Mouse (Mus musculus) hindbrain, embryonic 15.5 days (tissue): ENCODE measurements around the gene Errfi1. TPM values are rescaled to one million over a fixed set of nuclear protein-coding genes. Genes with fewer than 3 reads are reported as not detected.

Experiments used
- ATAC-seq: fragments of 200-750 bp; cut with Nextera tagmentation; 2 replicates; pipeline ENCODE4 v1.8.0; 2017; ENCODE audit warnings: low read depth, moderate number of reproducible peaks, moderate TSS enrichment; ENCODE audit not compliant: low FRiP score
- H3K27ac ChIP-seq: fragments of 300-500 bp; sonication (generic); replicated peaks from 2 replicates; pipeline ENCODE4 v1.5.1; 2015; ENCODE audit warnings: mild to moderate bottlenecking, inconsistent platforms
- H3K27me3 ChIP-seq: fragments of 300-500 bp; sonication (generic); 2 replicates; pipeline ENCODE4 v1.6.1; 2015; ENCODE audit warnings: control low read depth, inconsistent platforms
- H3K36me3 ChIP-seq: fragments of 300-500 bp; sonication (generic); 2 replicates; pipeline ENCODE4 v1.6.1; 2015; ENCODE audit warnings: control low read depth, inconsistent platforms
- H3K4me1 ChIP-seq: fragments of 300-500 bp; sonication (generic); replicated peaks from 2 replicates; pipeline ENCODE4 v1.6.1; 2015; ENCODE audit warnings: control low read depth, inconsistent platforms
- H3K4me2 ChIP-seq: fragments of 300-500 bp; sonication (generic); 2 replicates; pipeline ENCODE4 v1.6.1; 2015; ENCODE audit warnings: moderate library complexity, mild to moderate bottlenecking, inconsistent platforms
- H3K4me3 ChIP-seq: fragments of 300-500 bp; sonication (generic); 2 replicates; pipeline ENCODE4 v1.5.1; 2015; ENCODE audit warnings: mild to moderate bottlenecking, inconsistent platforms
- H3K9ac ChIP-seq: fragments of 300-500 bp; sonication (generic); 2 replicates; pipeline ENCODE4 v1.6.1; 2015; ENCODE audit warnings: inconsistent platforms
- H3K9me3 ChIP-seq: fragments of 300-500 bp; sonication (generic); 2 replicates; pipeline ENCODE4 v1.6.1; 2016; ENCODE audit warnings: control low read depth, inconsistent platforms
- WGBS: fragments of 180-500 bp; shearing (Covaris S2); methylation state at CpG from one replicate; pipeline ENCODE4 v1.1.7; 2015; 5-methylcytosine and 5-hydroxymethylcytosine counted together
- polyA plus RNA-seq: library from polyadenylated mRNA; unstranded; fragments of >200 nt; fragmentation: Nextera tagmentation; extraction: Ambion mirVana; gene quantifications from 2 replicates; pipeline ENCODE4 v1.2.1, GENCODE M21; 2015

Errfi1 gene
- polyA plus RNA-seq, 1 experiment from 2014 or later: 31.7 TPM

DNA sequence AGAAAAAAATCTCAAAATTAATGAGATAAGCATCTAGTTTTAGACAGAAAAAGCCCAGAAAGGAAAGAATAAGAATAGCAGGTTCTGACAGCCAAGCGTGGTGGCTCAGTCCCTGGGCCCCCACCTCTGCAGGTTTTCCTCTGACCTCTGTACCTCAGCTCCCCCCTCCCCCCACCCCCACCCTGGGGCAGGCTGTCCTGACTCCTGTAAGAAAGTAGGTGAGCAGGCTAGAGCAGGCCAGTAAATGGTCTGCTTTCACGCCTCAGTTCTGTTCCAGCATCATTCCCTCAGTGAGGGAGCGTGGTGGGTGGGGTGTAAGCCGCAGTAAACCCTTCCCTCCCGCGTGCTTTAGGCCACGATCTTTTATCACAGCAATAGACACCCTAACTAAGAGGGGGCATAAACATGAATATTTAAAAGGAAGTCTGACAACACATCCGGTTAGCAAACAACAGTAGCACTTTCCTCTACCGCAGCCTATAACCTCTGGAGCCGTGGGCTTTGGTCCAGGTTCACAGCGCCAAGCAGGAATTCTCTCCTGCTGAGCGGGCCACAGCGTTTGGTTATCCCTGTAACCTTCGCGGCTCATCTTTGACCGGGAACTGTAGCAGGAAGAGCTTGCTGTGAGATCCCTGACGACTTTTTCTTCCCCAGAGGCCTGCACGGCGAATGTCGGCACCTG is 35.7 kb downstream of the Errfi1 start:
- no peak overlapping the region for H3K27ac ChIP-seq
- WGBS: 39% methylated on average over 20 of the region's 20 CpGs

DNA sequence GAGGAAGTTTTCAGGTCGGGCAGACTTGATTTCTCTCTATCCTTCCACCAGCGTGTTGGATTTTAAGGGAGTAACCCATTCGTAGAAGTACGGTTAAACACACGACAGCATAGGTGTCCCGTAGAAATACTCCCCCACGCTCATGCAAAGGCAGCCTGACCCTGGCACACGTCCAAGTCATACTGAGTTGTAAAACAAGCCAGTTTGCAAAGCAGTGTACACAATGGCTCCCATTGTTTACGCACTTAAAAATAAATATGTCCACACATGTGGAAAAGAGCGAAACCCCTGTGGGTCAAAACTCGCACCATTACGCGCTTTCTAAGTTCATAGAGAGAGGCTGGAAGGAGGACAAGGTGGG is 36.2 kb downstream of the Errfi1 start:
- Histone ChIP-seq H3K4me3 (no peak overlapping the region), H3K27me3 (no peaks in the 10 kb centered on the region), H3K9ac (no peak overlapping the region), H3K4me2 (peak overlapping the region; percentile 29), H3K4me1 (no peaks in the 10 kb centered on the region), H3K27ac (no peak overlapping the region), H3K36me3 (no peaks in the 10 kb centered on the region), H3K9me3 (no peaks in the 10 kb centered on the region)
- no peak for ATAC-seq
- 47% methylated on average over 13 of the region's 13 CpGs for WGBS

More for the DNA sequence above, 35.7 kb downstream of the Errfi1 start:
- Histone ChIP-seq H3K4me2 (peak overlapping the region; percentile 29), H3K27me3 (no peaks in the 10 kb centered on the region), H3K4me1 (no peaks in the 10 kb centered on the region), H3K9ac (no peak overlapping the region), H3K36me3 (no peaks in the 10 kb centered on the region), H3K9me3 (no peaks in the 10 kb centered on the region), H3K4me3 (no peak overlapping the region)
- ATAC-seq: no peak

DNA sequence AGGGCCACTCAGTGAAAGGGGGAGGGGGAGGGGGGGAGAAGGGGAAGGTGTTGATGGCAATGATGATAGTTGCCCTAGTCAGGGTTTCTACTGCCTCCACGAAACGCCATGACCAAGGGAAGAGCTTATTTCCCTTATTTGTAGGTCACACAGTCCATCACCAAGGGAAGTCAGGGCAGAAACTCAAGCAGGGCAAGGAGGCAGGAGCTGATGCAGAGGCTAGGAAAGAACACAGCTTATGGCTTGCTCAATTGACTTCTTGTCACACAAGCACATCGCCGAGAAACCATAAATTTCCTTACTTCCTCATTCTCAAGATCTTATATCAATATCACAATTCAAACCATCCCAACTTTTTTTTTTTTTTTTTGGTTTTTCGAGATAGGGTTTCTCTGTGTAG is 37.6 kb downstream of the Errfi1 start:
- Histone ChIP-seq H3K4me2 (no peak overlapping the region), H3K9me3 (no peaks in the 10 kb centered on the region), H3K4me3 (no peak overlapping the region), H3K36me3 (no peaks in the 10 kb centered on the region), H3K9ac (no peak overlapping the region), H3K27ac (no peak overlapping the region), H3K27me3 (no peaks in the 10 kb centered on the region), H3K4me1 (no peaks in the 10 kb centered on the region)
- WGBS: 87% methylated on average over 5 of the region's 5 CpGs
- ATAC-seq: no peak

GRCm38 (mm10) chr4:150894718-150895501 is 41.2 kb downstream of the Errfi1 start:
- WGBS: 69% methylated on average over 8 of the region's 8 CpGs

GRCm38 (mm10) chr4:150896896-150897624 is 43.3 kb downstream of the Errfi1 start:
- peaks cover 32% of the 10 kb centered on the region for H3K36me3 ChIP-seq
- 93% methylated on average over 26 of the region's 26 CpGs for WGBS

More at GRCm38 (mm10) chr4:150894718-150895501, 41.2 kb downstream of the Errfi1 start:
- H3K4me1 ChIP-seq: no peaks in the 10 kb centered on the region
- no peak overlapping the region for H3K9ac ChIP-seq
- H3K36me3 ChIP-seq: peaks cover 23% of the 10 kb centered on the region
- no peak overlapping the region for H3K4me3 ChIP-seq
- H3K9me3 ChIP-seq: no peaks in the 10 kb centered on the region
- H3K4me2 ChIP-seq: no peak overlapping the region
- H3K27me3 ChIP-seq: no peaks in the 10 kb centered on the region
- H3K27ac ChIP-seq: no peak overlapping the region
- no peak for ATAC-seq

DNA sequence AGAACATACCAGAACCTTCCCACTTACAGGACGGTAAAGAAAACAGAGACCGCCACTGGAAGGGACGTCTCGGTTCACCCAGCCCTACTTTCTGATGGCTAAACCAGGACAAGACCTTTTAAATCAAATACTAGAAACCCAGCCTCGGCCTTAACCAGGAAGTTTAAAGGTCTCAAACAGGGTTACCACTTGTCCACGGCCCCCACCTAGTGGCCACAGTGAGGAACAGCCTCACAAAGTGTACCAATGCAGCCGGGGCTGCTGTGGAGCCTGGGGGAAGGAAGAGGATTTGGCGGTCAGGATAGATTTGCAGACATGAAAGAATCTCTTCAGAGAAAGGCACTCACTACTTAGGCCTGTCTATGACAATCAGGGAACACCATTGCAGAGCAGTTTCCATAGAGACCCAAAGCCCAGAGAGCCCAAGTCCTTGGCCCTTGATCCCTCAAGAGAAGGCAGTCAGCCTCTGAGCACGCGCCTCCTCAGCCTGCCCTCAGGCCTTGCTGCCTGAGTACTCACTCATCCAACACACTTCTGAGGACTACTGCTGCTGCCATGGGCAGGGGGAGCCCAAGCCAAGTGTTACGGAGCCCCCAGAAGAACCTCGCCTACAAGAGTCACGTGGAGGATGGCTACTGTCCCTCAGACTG is 45.1 kb downstream of the Errfi1 start:
- ATAC-seq: peak; percentile 65; the same call in 1 of the 2 replicates
- 60% methylated on average over 13 of the region's 13 CpGs for WGBS
- Histone ChIP-seq H3K36me3 (peaks cover 41% of the 10 kb centered on the region), H3K9me3 (no peaks in the 10 kb centered on the region), H3K27ac (no peak overlapping the region), H3K4me1 (no peaks in the 10 kb centered on the region), H3K27me3 (no peaks in the 10 kb centered on the region), H3K4me2 (no peak overlapping the region), H3K9ac (no peak overlapping the region), H3K4me3 (no peak overlapping the region)

More at GRCm38 (mm10) chr4:150896896-150897624, 43.3 kb downstream of the Errfi1 start:
- no peaks in the 10 kb centered on the region for H3K9me3 ChIP-seq
- no peak overlapping the region for H3K27ac ChIP-seq
- no peak for ATAC-seq
- H3K4me3 ChIP-seq: no peak overlapping the region
- H3K4me1 ChIP-seq: no peaks in the 10 kb centered on the region
- no peak overlapping the region for H3K4me2 ChIP-seq
- no peak overlapping the region for H3K9ac ChIP-seq
- H3K27me3 ChIP-seq: no peaks in the 10 kb centered on the region

GRCm38 (mm10) chr4:150900486-150900885 is 46.8 kb downstream of the Errfi1 start:
- Histone ChIP-seq H3K4me1 (no peaks in the 10 kb centered on the region), H3K27me3 (no peaks in the 10 kb centered on the region), H3K36me3 (peaks cover 47% of the 10 kb centered on the region), H3K4me2 (no peak overlapping the region), H3K4me3 (no peak overlapping the region), H3K9me3 (no peaks in the 10 kb centered on the region), H3K27ac (no peak overlapping the region), H3K9ac (no peak overlapping the region)
- ATAC-seq: no peak
- WGBS: 94% methylated on average over 13 of the region's 13 CpGs

GRCm38 (mm10) chr4:150901651-150902050 is 47.9 kb downstream of the Errfi1 start:
- Histone ChIP-seq H3K9ac (no peak overlapping the region), H3K4me2 (no peak overlapping the region), H3K4me1 (no peaks in the 10 kb centered on the region), H3K9me3 (no peaks in the 10 kb centered on the region), H3K36me3 (peaks cover 51% of the 10 kb centered on the region), H3K27me3 (no peaks in the 10 kb centered on the region), H3K4me3 (no peak overlapping the region), H3K27ac (no peak overlapping the region)
- 55% methylated on average over 9 of the region's 9 CpGs for WGBS
- ATAC-seq: no peak

DNA sequence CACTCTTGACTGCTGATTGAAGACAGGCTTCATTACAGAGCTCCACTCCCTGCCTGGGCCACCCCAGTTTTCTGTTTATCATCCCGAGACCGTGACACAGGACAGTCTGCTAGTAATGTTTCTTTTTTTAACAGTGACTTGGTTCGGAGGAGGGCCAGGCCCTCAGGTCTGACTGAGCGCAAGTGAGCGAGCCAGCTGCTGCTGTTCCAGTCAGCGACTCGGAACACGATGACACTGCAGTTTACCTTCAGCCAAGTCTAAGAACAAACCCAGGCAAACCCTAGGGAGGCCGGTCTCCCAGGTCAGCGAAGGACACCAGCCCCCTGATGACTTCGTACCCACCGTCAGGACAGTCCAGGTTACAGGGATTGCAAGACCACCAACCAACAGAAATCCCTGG is 48.3 kb downstream of the Errfi1 start:
- no peak overlapping the region for H3K4me3 ChIP-seq
- no peak overlapping the region for H3K27ac ChIP-seq
- no peaks in the 10 kb centered on the region for H3K27me3 ChIP-seq
- H3K9ac ChIP-seq: no peak overlapping the region
- H3K36me3 ChIP-seq: peaks cover 47% of the 10 kb centered on the region
- no peaks in the 10 kb centered on the region for H3K9me3 ChIP-seq
- no peak overlapping the region for H3K4me2 ChIP-seq
- WGBS: 94% methylated on average over 12 of the region's 12 CpGs
- ATAC-seq: no peak
- H3K4me1 ChIP-seq: no peaks in the 10 kb centered on the region

- 94% methylated on average over 14 of the region's 14 CpGs for WGBS
- no peak overlapping the region for H3K27ac ChIP-seq
- H3K36me3 ChIP-seq: peaks cover 36% of the 10 kb centered on the region
Measured at GRCm38 (mm10) chr4:150903091-150903742, 49.5 kb downstream of the Errfi1 start.

DNA sequence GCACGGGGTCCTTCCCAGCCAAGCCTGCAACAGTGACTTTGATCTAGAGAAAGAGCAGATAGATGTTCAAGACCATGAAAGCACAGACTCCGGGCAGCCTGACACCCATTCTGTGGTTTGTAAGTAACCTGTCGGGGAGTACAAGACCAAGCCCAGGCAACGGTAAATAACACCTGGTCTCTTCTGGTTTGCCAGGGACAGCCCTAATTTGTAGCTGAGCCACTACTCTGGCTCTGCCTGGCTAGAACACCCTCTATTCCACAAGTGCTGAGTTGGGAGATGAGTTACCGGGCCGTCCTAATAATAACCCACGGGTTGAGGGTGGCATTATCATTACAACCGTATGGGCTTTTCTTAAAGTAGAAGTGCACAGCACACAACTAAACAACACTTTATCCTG is 53.4 kb downstream of the Errfi1 start:
- Histone ChIP-seq H3K4me1 (peaks cover 21% of the 10 kb centered on the region), H3K4me2 (no peak overlapping the region), H3K9ac (no peak overlapping the region), H3K4me3 (no peak overlapping the region), H3K9me3 (no peaks in the 10 kb centered on the region), H3K36me3 (peaks cover 21% of the 10 kb centered on the region), H3K27ac (no peak overlapping the region), H3K27me3 (no peaks in the 10 kb centered on the region)
- 97% methylated on average over 8 of the region's 8 CpGs for WGBS
- no peak for ATAC-seq

More at GRCm38 (mm10) chr4:150903091-150903742, 49.5 kb downstream of the Errfi1 start:
- H3K4me2 ChIP-seq: no peak overlapping the region
- H3K27me3 ChIP-seq: no peaks in the 10 kb centered on the region
- no peak for ATAC-seq
- H3K9me3 ChIP-seq: no peaks in the 10 kb centered on the region
- H3K9ac ChIP-seq: no peak overlapping the region
- peaks cover 8% of the 10 kb centered on the region; the same call in 1 of the 2 replicates for H3K4me1 ChIP-seq
- no peak overlapping the region for H3K4me3 ChIP-seq
